25 mouse cellular contexts compared by ENCODE assay signal in the genomic region with DNA sequence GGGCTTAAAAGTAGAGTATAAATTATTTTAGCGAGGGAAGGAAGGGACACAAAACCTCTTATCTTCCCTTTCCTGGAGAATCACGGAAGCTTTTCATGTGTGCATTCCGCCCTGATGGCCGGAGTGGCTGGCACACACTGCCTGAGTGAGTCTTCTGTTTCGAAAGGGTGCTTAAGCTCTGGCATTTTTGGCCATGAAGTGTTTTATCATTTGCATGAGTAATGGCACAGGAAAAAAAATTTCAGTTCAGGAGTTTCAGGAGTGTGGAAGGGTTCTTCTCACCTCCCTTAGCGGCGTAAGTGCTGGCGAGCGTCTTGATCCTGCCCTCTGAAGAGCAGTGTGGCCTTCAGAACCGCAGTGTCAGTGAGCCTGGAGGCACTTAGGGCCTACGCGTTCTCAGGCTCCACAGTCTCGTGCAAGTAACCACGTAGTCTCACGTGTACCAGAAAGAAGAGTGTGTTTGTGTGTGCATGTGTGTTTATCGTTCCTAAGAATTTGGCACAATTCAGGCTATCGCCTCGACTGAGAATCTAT. TPM values are rescaled to one million over a fixed set of nuclear protein-coding genes. Genes with fewer than 3 reads are reported as not detected.
A peak's percentile ranks its signal among the peaks of the same experiment; 100 is the strongest.
DNase-seq lines count a peak whose midpoint lies in the region; ATAC-seq and TF ChIP-seq lines count a peak whose summit lies in the region.
"Had no signal": no experiment of that assay in that cellular context is flagged by ENCODE, and none has a peak within 500 bp of the region (broad histone marks: within the 10 kb centered on the region; RNA-seq: fewer than 3 reads in every experiment).

No protein-coding gene starts in this region.

- peak; percentile 80 for TF ChIP-seq EP300 in lung, postnatal 0 days (IDR thresholded peaks at IDR 0.05)

- no peak overlapping the region for H3K9ac ChIP-seq in heart, embryonic 11.5 days (ENCODE audit: low read depth, low read length)
- H3K9ac ChIP-seq in lung, embryonic 14.5 days: no peak overlapping the region
- no peak overlapping the region for H3K9ac ChIP-seq in lung, postnatal 0 days (replicated peaks; ENCODE audit: low read depth)
- H3K9ac ChIP-seq: embryonic facial prominence, embryonic 12.5 days; embryonic facial prominence, embryonic 15.5 days; forebrain, postnatal 0 days; heart, embryonic 13.5 days; hindbrain, embryonic 14.5 days had no signal

- no peaks in the 10 kb centered on the region for H3K36me3 ChIP-seq in heart, embryonic 11.5 days (ENCODE audit: control insufficient read depth, insufficient read depth, low read length)
- peaks cover 43% of the 10 kb centered on the region for H3K36me3 ChIP-seq in lung, embryonic 14.5 days (ENCODE audit: insufficient read depth)
- H3K36me3 ChIP-seq in lung, postnatal 0 days (ENCODE audit: insufficient read depth, low read length): 0 out of 2 replicates have a peak, but pooled peaks cover 3% of the 10 kb centered on the region

- ATAC-seq in heart, embryonic 11.5 days (replicated peaks; ENCODE audit: insufficient number of reproducible peaks, low FRiP score, low TSS enrichment): no peak
- no peak for ATAC-seq in lung, embryonic 14.5 days (ENCODE audit: insufficient read depth)
- peak; percentile 86 for ATAC-seq in lung, postnatal 0 days
- ATAC-seq: forebrain, embryonic 14.5 days; forebrain, postnatal 0 days had no signal

- TF ChIP-seq CTCF in lung, embryonic 14.5 days (IDR thresholded peaks at IDR 0.05; ENCODE audit: low read depth): no peak
- no peak for TF ChIP-seq CTCF in lung, postnatal 0 days (IDR thresholded peaks at IDR 0.05)

- 83% methylated on average over 18 of the region's 18 CpGs for WGBS in heart, embryonic 11.5 days (ENCODE audit: insufficient replicate concordance)
- 76% methylated on average over 18 of the region's 18 CpGs for WGBS in lung, embryonic 14.5 days
- 71% methylated on average over 18 of the region's 18 CpGs for WGBS in lung, postnatal 0 days

- H3K27ac ChIP-seq in heart, embryonic 11.5 days (ENCODE audit: low read depth, low read length): no peak overlapping the region
- H3K27ac ChIP-seq in lung, embryonic 14.5 days (ENCODE audit: low read depth): no peak overlapping the region
- H3K27ac ChIP-seq in lung, postnatal 0 days (ENCODE audit: low read length): 0 out of 2 replicates have a peak overlapping the region, but pooled peaks have one; percentile 4
- H3K27ac ChIP-seq: embryonic facial prominence, embryonic 12.5 days; embryonic facial prominence, embryonic 15.5 days; gastrocnemius, adult 2 months; heart, embryonic 13.5 days; hindbrain, embryonic 14.5 days had no signal

- DNase-seq in heart, adult 11 months: peak; percentile 72
- peak; percentile 27 for DNase-seq in lung, embryonic 14.5 days
- DNase-seq in lung, postnatal 0 days (ENCODE audit: low spot score): peak; percentile 85
- DNase-seq in lung, postnatal 25 days (ENCODE audit: low spot score): peak; percentile 63
- no peak for DNase-seq in adrenal gland, adult 18-20 months (ENCODE audit: low spot score in 2 of 2)
- no peak for DNase-seq in T-cell, adult 2 months (ENCODE audit: low spot score)
- DNase-seq in spleen, adult 18-20 months: no peak
- DNase-seq: adrenal gland, adult 2 months; adrenal gland, postnatal 14 days; cerebellum, adult 11 months; cerebellum, adult 2 months; cerebellum, adult 9-11 months; cerebellum, postnatal 25 days; forebrain, postnatal 0 days; gastrocnemius, adult 2 months; gastrocnemius, postnatal 14 days; heart, adult 18-20 months; heart, postnatal 14 days; heart, postnatal 4 days had no signal

- no peak overlapping the region for H3K4me3 ChIP-seq in heart, embryonic 11.5 days (ENCODE audit: low read depth, low read length)
- H3K4me3 ChIP-seq in lung, embryonic 14.5 days (ENCODE audit: low read depth, low read length): no peak overlapping the region
- no peak overlapping the region for H3K4me3 ChIP-seq in lung, postnatal 0 days (ENCODE audit: low read depth, low read length)
- H3K4me3 ChIP-seq: embryonic facial prominence, embryonic 12.5 days; embryonic facial prominence, embryonic 15.5 days; gastrocnemius, adult 2 months; heart, embryonic 13.5 days had no signal

- peaks cover 10% of the 10 kb centered on the region for H3K4me1 ChIP-seq in heart, embryonic 11.5 days (ENCODE audit: control insufficient read depth, insufficient read depth, low read length)
- H3K4me1 ChIP-seq in lung, embryonic 14.5 days (ENCODE audit: insufficient read depth): peaks cover 12% of the 10 kb centered on the region
- H3K4me1 ChIP-seq in lung, postnatal 0 days (ENCODE audit: insufficient read depth, low read depth, low read length): no peaks in the 10 kb centered on the region
- H3K4me1 ChIP-seq: embryonic facial prominence, embryonic 12.5 days; embryonic facial prominence, embryonic 15.5 days had no signal

- H3K4me2 ChIP-seq in heart, embryonic 11.5 days: no peak overlapping the region
- H3K4me2 ChIP-seq in lung, embryonic 14.5 days: no peak overlapping the region
- H3K4me2 ChIP-seq in lung, postnatal 0 days (replicated peaks; ENCODE audit: low read depth, low read length): no peak overlapping the region
- H3K4me2 ChIP-seq: embryonic facial prominence, embryonic 12.5 days; embryonic facial prominence, embryonic 15.5 days; heart, embryonic 13.5 days; hindbrain, embryonic 14.5 days had no signal

- no peaks in the 10 kb centered on the region for H3K9me3 ChIP-seq in heart, embryonic 11.5 days (replicated peaks; ENCODE audit: control insufficient read depth, low read length)
- H3K9me3 ChIP-seq in lung, embryonic 14.5 days (ENCODE audit: low read depth, low read length): no peaks in the 10 kb centered on the region
- H3K9me3 ChIP-seq in lung, postnatal 0 days (ENCODE audit: low read length): no peaks in the 10 kb centered on the region
- H3K9me3 ChIP-seq: embryonic facial prominence, embryonic 12.5 days; embryonic facial prominence, embryonic 15.5 days; heart, embryonic 13.5 days had no signal

- no peaks in the 10 kb centered on the region for H3K27me3 ChIP-seq in heart, embryonic 11.5 days (ENCODE audit: control insufficient read depth, insufficient read depth, low read length)
- H3K27me3 ChIP-seq in lung, embryonic 14.5 days (ENCODE audit: insufficient read depth, low read length): no peaks in the 10 kb centered on the region
- no peaks in the 10 kb centered on the region for H3K27me3 ChIP-seq in lung, postnatal 0 days (replicated peaks; ENCODE audit: insufficient read depth, low read length)
- H3K27me3 ChIP-seq: embryonic facial prominence, embryonic 12.5 days; embryonic facial prominence, embryonic 15.5 days; heart, embryonic 13.5 days had no signal

RNA-seq across cellular contexts. Expression of gene Rap2a, which starts 26.8 kb away (rescaled TPM):
- polyA plus RNA-seq in heart, embryonic 11.5 days (2014; fragmentation: Nextera tagmentation; extraction: Ambion mirVana): 13.8 and 15.1 TPM in 2 replicates
- 47.3 and 48.4 TPM in 2 replicates for polyA plus RNA-seq in lung, embryonic 14.5 days (2014; fragmentation: Nextera tagmentation; extraction: Ambion mirVana)
- polyA plus RNA-seq in lung, postnatal 0 days (2015; fragmentation: Nextera tagmentation; extraction: Ambion mirVana): 48.4 and 62.8 TPM in 2 replicates
- 10 to 100 TPM; 13.7 TPM for total RNA-seq in adrenal gland, adult 18-20 months (2021)

Comparison
In these comparisons a context has a peak if more than half of its experiments do, and no peak if none do; other contexts are left out.
1. DNase-seq: peak in heart, adult 11 months (single experiment), lung, embryonic 14.5 days (single experiment), lung, postnatal 0 days (single experiment) and lung, postnatal 25 days (single experiment); none in adrenal gland, adult 18-20 months (0 of 2), T-cell, adult 2 months (single experiment) and spleen, adult 18-20 months (0 of 2).